Mouse (Mus musculus): ENCODE measurements around the gene Zbp1.

DNA sequence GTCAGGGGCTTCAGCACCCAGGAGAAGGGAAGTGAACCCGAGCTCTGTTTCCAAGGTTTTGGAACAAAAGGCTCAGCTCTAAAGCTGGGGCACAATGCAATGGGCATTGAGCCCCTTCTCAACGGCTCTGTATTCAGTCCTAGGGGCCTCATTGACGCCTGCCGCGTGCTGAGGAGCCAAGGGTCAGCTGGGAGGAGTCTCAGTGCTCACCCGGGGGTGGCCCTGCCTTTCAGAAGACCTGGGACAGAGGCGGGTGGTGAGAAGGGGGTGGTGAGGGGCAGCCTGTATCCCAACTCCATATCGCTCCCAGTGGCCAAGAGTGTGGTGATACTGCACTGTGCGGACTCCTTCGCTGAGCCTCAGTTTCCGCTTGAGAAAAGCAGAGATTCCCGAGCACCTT is 24.2 kb upstream of the Zbp1 start:
- TF ChIP-seq CTCF (IDR thresholded peaks at IDR 0.05; ENCODE audit: borderline replicate concordance, control insufficient read depth, extremely low read depth, insufficient read depth, low read length, poor library complexity) (no peak), POLR2A (IDR thresholded peaks at IDR 0.05; ENCODE audit: control insufficient read depth, extremely low read depth, insufficient read depth, low read length, poor library complexity) (no peak)
